Mouse (Mus musculus): ENCODE results near the gene Stpg1. TPM values are rescaled to one million over a fixed set of nuclear protein-coding genes. Genes with fewer than 3 reads are reported as not detected.

Stpg1 gene
- polyA plus RNA-seq, 1 experiment = 0.01 TPM

DNA sequence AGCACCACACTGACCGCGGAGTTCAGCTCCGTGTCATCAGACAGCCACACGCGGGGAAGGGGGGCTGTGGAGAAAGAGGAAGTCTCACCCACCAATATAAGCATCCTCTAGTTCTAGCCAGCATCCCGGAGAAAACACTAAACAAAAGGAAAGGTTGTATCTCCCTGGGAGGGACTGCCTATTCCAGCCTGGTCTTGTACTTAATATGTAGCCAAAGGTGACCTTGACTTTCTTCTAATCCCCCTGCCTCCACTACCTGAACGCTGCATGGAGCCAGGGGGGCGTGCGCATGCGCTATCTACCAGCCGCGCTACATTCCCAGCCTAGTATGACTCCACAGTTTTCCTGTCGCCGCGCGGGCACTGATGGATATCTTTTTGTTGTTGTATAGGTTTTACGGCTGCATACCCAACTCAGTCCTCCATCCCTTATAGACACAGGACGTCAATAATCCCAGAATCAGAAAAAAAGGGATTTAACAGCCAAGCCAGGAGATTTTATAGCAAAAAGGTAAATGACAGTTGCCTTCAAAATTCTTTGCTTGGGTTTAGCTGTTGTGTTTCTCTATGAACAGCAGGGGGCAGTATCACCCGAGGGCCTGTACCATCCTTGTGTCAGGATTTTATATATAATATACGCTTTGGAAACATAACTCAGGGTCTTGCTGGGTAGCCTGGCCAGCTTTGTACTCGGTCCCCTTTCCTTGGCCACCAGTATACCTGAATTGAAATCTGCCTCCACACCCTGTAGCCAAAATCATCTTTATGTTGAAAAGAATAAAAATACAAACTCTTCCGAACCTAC, 13.2 kb downstream of the Stpg1 start:
- no peaks in the 10 kb centered on the region for H3K36me3 ChIP-seq (ENCODE audit: control insufficient read depth)
- H3K9me3 ChIP-seq (ENCODE audit: control insufficient read depth, low read length) = no peaks in the 10 kb centered on the region
- peaks cover 17% of the 10 kb centered on the region for H3K4me1 ChIP-seq (ENCODE audit: control insufficient read depth)
- H3K27me3 ChIP-seq (ENCODE audit: control insufficient read depth) = no peaks in the 10 kb centered on the region; the same call in 1 of the 2 replicates
- no peak for TF ChIP-seq TAL1 (IDR thresholded peaks at IDR 0.05; ENCODE audit: low read length)
- no peak; the same call in 1 of the 2 replicates for TF ChIP-seq GATA1 (IDR thresholded peaks at IDR 0.05; ENCODE audit: low read length)
- peak overlapping the region; percentile 61 for H3K4me3 ChIP-seq (replicated peaks)

DNA sequence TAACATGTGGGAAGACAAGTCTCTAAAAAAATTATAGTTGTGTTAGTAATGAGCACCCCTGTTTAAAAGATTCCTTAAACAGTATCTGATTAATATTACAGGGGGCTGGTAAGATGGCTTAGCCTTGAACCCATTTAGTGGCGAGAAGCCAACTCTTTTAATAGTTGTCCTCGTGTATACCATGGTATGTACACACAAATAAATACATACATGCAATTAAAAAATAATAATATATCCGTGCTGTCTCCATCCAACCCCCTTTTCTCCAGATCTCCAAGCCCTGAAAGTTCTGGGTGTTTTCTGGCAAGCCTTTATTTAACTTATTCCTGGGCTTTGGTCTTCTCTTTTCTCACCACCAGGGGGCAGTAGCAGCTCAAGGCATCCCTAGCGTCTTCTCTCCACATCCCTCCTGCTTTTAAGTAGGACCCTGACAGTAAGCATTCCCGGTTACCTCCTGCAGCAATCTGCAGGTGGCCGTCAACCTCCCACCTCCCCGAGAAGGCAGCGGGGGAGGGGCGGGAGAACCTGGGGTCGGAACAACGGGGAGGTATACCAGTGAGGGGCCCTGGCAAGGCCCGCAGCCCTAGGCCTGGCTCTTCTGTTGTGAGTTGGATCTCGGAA, 13.9 kb downstream of the Stpg1 start:
- Histone ChIP-seq H3K36me3 (ENCODE audit: control insufficient read depth) (no peaks in the 10 kb centered on the region), H3K9me3 (ENCODE audit: control insufficient read depth, low read length) (no peaks in the 10 kb centered on the region), H3K4me3 (replicated peaks) (no peak overlapping the region), H3K27me3 (ENCODE audit: control insufficient read depth) (no peaks in the 10 kb centered on the region; the same call in 1 of the 2 replicates), H3K4me1 (ENCODE audit: control insufficient read depth) (peaks cover 17% of the 10 kb centered on the region)
- TF ChIP-seq GATA1 (IDR thresholded peaks at IDR 0.05; ENCODE audit: low read length) (no peak), TAL1 (IDR thresholded peaks at IDR 0.05; ENCODE audit: low read length) (no peak)

DNA sequence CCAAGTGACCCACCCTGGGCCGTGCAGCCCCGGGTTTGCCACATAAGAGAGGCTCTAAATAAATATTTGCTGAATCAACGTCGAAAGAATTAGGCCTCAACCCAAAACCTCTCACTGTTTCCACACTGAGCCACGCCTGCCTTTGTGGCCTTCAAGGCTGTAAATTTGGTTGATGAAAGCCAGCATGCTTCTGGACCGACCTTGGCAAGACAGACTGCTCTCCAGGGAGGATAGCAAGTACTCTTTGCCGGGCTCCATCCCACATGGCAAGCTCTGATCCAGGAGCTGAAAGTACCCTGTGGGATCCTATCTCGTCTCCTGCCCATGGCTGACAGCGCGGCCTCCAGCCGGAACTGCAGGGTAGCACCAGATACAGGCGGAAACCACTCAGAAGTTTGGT, 14.9 kb downstream of the Stpg1 start:
- Histone ChIP-seq H3K9me3 (ENCODE audit: control insufficient read depth, low read length) (no peaks in the 10 kb centered on the region), H3K36me3 (ENCODE audit: control insufficient read depth) (no peaks in the 10 kb centered on the region), H3K4me3 (replicated peaks) (no peak overlapping the region), H3K4me1 (ENCODE audit: control insufficient read depth) (peaks cover 17% of the 10 kb centered on the region), H3K27me3 (ENCODE audit: control insufficient read depth) (no peaks in the 10 kb centered on the region; the same call in 1 of the 2 replicates)
- no peak for TF ChIP-seq GATA1 (IDR thresholded peaks at IDR 0.05; ENCODE audit: low read length)
- TF ChIP-seq TAL1 (IDR thresholded peaks at IDR 0.05; ENCODE audit: low read length) = no peak

DNA sequence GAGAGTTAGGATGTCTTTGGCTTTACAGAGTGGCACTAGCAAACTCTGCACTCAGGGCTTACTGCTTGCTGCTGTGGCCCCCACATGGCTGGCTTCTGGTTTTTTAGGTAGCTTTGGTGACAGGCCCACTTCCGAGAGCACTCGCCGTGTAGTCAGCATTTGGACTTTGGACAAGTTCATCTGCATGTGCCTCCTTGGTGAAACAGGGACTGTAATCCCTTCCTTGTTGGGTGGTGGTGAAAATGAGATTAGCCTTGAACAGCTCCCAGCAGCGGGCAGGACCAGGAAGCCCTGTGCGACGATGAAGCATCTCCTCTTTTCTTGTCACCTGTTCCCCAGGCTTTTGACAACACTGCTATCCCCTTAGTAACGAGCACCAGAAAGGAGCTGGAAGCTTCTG, 19.3 kb downstream of the Stpg1 start:
- H3K36me3 ChIP-seq (ENCODE audit: control insufficient read depth) = no peaks in the 10 kb centered on the region
- TF ChIP-seq GATA1 (IDR thresholded peaks at IDR 0.05; ENCODE audit: low read length) = no peak
- no peak for TF ChIP-seq TAL1 (IDR thresholded peaks at IDR 0.05; ENCODE audit: low read length)
- H3K4me1 ChIP-seq (ENCODE audit: control insufficient read depth) = no peaks in the 10 kb centered on the region
- H3K9me3 ChIP-seq (ENCODE audit: control insufficient read depth, low read length) = no peaks in the 10 kb centered on the region
- no peak overlapping the region for H3K4me3 ChIP-seq (replicated peaks)
- H3K27me3 ChIP-seq (ENCODE audit: control insufficient read depth) = no peaks in the 10 kb centered on the region; the same call in 1 of the 2 replicates

DNA sequence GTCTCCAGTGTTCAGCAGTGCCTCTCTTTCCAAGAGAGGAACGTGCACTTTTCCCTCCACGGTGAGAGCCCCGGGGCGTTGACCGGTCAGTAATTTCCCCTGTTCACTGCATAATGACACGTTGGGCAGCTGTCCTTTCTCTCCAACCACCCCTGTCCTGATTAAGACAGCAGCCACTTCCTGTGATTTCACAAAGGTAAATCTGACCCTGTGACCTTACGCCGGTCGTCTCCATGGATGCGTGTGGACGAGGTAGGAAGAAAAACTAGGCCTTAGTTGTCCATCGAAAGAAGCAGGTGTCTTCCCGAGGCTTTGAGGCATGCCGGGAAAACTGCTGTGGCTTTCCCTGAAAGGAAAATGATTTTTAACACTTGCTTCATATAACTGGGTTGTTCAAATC, 20.3 kb downstream of the Stpg1 start:
- no peaks in the 10 kb centered on the region for H3K36me3 ChIP-seq (ENCODE audit: control insufficient read depth)
- no peak for TF ChIP-seq TAL1 (IDR thresholded peaks at IDR 0.05; ENCODE audit: low read length)
- no peaks in the 10 kb centered on the region for H3K9me3 ChIP-seq (ENCODE audit: control insufficient read depth, low read length)
- H3K4me1 ChIP-seq (ENCODE audit: control insufficient read depth) = no peaks in the 10 kb centered on the region
- no peak overlapping the region for H3K4me3 ChIP-seq (replicated peaks)
- no peaks in the 10 kb centered on the region; the same call in 1 of the 2 replicates for H3K27me3 ChIP-seq (ENCODE audit: control insufficient read depth)

DNA sequence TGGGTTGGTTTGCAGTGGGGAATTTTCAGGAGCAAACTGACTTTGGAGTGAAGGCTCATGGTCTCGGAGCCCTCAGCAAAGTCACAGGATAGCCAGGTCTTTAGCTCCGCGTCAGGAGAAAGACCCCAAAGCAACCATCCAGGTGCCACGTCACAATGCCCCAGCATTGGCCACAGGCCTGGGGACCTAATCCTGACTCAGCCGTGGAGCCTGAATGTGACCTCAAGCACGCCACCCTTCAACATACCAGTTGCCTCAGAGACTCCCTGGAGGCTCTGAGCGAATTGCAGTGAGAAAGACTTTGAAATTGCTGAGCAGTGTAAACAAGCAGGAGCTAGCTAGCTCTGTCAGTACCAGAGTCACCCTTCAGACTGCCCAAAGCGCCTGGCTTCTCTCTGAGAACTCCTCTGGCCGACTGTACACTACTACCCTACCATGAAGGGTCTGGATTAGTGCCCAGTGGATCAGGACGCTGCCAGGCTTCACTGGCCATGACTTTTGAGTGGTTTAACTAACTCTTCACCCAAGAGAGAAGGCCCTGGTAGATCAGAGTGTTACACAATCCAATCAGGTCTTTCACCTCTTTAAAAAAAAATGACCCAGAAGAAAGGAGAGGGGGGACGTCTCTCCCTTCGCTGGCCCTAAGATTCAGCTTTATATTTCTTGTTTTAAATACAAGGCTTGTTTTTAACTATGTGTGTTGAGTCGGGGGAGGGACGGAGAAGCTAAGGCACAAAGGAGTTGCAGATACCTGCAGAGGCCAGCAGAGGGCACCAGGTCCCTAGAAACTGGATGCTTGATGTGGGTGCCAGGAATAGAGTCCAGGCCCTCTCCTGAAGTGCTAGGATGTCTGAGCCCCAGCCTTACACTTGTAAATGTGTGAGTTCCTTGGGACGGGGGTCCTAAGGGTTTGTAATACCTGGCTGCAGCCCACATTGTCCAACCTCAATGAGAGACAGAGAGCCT, 22.0 kb downstream of the Stpg1 start:
- H3K9me3 ChIP-seq (ENCODE audit: control insufficient read depth, low read length) = no peaks in the 10 kb centered on the region
- no peaks in the 10 kb centered on the region for H3K4me1 ChIP-seq (ENCODE audit: control insufficient read depth)
- H3K36me3 ChIP-seq (ENCODE audit: control insufficient read depth) = no peaks in the 10 kb centered on the region
- TF ChIP-seq GATA1 (IDR thresholded peaks at IDR 0.05; ENCODE audit: low read length) (no peak), TAL1 (IDR thresholded peaks at IDR 0.05; ENCODE audit: low read length) (no peak)
- H3K4me3 ChIP-seq (replicated peaks) = no peak overlapping the region
- H3K27me3 ChIP-seq (ENCODE audit: control insufficient read depth) = no peaks in the 10 kb centered on the region

DNA sequence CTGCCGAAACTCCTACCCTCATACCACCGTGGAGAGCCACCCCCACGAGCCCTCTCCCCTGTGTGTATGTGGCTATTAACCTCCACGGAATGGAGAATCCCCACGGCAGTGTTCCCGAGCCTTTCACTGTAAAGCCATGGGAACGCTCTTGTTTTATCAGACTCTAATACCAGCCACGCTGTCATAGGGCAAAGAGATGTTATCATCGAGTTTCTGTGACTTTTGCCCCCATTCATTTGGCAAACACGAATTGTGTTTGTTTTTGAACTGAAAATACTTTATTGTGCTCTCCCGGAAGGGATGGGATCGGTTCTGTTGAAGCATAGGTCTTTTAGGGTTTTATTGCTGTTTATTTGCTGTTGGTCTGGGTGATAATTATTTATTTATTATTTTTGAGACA, 23.5 kb downstream of the Stpg1 start:
- no peaks in the 10 kb centered on the region for H3K4me1 ChIP-seq (ENCODE audit: control insufficient read depth)
- H3K9me3 ChIP-seq (ENCODE audit: control insufficient read depth, low read length) = no peaks in the 10 kb centered on the region
- H3K27me3 ChIP-seq (ENCODE audit: control insufficient read depth) = no peaks in the 10 kb centered on the region
- no peaks in the 10 kb centered on the region for H3K36me3 ChIP-seq (ENCODE audit: control insufficient read depth)
- no peak for TF ChIP-seq GATA1 (IDR thresholded peaks at IDR 0.05; ENCODE audit: low read length)
- TF ChIP-seq TAL1 (IDR thresholded peaks at IDR 0.05; ENCODE audit: low read length) = no peak
- no peak overlapping the region for H3K4me3 ChIP-seq (replicated peaks)

DNA sequence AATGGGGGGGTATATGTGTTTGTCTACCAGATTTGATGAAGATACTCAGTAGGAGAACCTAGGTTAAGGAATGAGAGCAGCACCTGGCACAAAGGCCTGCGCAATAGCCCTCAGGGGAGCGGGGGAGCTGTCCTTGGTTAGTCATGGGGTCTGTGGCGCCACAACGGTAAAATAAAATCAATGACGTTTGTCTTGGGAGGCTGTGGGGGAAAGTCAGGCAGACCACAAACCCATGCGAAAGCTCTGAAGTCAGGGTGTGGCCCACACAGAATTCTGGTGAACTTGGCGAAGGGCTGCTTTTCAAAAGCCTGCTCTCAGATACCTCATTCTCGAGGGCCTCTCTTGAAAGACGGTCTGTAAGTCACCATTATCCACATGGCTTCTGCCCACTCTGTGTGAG, 25.8 kb downstream of the Stpg1 start:
- H3K9me3 ChIP-seq (ENCODE audit: control insufficient read depth, low read length) = no peaks in the 10 kb centered on the region
- H3K4me3 ChIP-seq (replicated peaks) = no peak overlapping the region
- TF ChIP-seq TAL1 (IDR thresholded peaks at IDR 0.05; ENCODE audit: low read length) = no peak
- no peak for TF ChIP-seq GATA1 (IDR thresholded peaks at IDR 0.05; ENCODE audit: low read length)
- no peaks in the 10 kb centered on the region for H3K36me3 ChIP-seq (ENCODE audit: control insufficient read depth)
- no peaks in the 10 kb centered on the region for H3K4me1 ChIP-seq (ENCODE audit: control insufficient read depth)
- no peaks in the 10 kb centered on the region; the same call in 1 of the 2 replicates for H3K27me3 ChIP-seq (ENCODE audit: control insufficient read depth)
